Mouse (Mus musculus) spleen, adult 2 months (tissue): ENCODE measurements around the gene Olfr1451. TPM values are rescaled to one million over a fixed set of nuclear protein-coding genes. Genes with fewer than 3 reads are reported as not detected.
"Not testable (repeated sequence)": the region's sequence is repeated elsewhere in the genome, so short reads cannot be mapped to it uniquely, and the experiment has no call there.

Experiments
- DNase-seq, 2 experiments: peaks; one replicate each; pipeline versions ENCODE4 v3.0.0 to v3.0.0-alpha.2; 2012 to 2021; ENCODE audit warnings: low spot score in 2 of 2, low read depth in 1 of 2
- H3K27ac ChIP-seq: fragments of 200-500 bp; 2 replicates; pipeline ENCODE4 v1.5.1; 2012; ENCODE audit warnings: low read length, inconsistent platforms; ENCODE audit not compliant: insufficient read depth
- H3K27me3 ChIP-seq: fragments of 200-500 bp; 2 replicates; pipeline ENCODE4 v1.6.1; 2012; ENCODE audit warnings: mild to moderate bottlenecking, moderate library complexity, low read length, inconsistent platforms; ENCODE audit not compliant: control insufficient read depth, insufficient read depth
- H3K36me3 ChIP-seq: fragments of 200-500 bp; 2 replicates; pipeline ENCODE4 v1.6.1; 2012; ENCODE audit warnings: mild to moderate bottlenecking, low read length, inconsistent platforms; ENCODE audit not compliant: control insufficient read depth, insufficient read depth
- H3K4me1 ChIP-seq: fragments of 200-500 bp; 2 replicates; pipeline ENCODE4 v1.6.1; 2011; ENCODE audit warnings: inconsistent platforms; ENCODE audit not compliant: control insufficient read depth, insufficient read depth, insufficient read length
- H3K4me3 ChIP-seq: fragments of 200-500 bp; 2 replicates; pipeline ENCODE4 v1.5.1; 2011; ENCODE audit warnings: mild to moderate bottlenecking, inconsistent platforms; ENCODE audit not compliant: insufficient read depth, insufficient read length; ENCODE audit errors: extremely low read depth
- CTCF ChIP-seq: fragments of 200-500 bp; IDR thresholded peaks from 2 replicates; pipeline ENCODE4 v1.5.1; 2011; ENCODE audit warnings: mild to moderate bottlenecking, inconsistent platforms; ENCODE audit not compliant: insufficient read depth, insufficient read length, insufficient replicate concordance; ENCODE audit errors: extremely low read depth
- POLR2A ChIP-seq: fragments of 200-500 bp; IDR thresholded peaks from 2 replicates; pipeline ENCODE4 v1.6.1; 2011; ENCODE audit warnings: low read depth, low read length, inconsistent platforms
- WGBS: fragments of 180-500 bp; shearing (Covaris S2); methylation state at CpG from one replicate; pipeline ENCODE4 v1.1.7; 2018; 5-methylcytosine and 5-hydroxymethylcytosine counted together
- polyA plus RNA-seq: library from polyadenylated mRNA; depleted of rRNA; stranded (reverse); fragments of >200 nt; gene quantifications from 2 replicates; pipeline ENCODE4 v1.2.3, GENCODE M21; 2012; rRNA removed

The Olfr1451 gene
- not detected in 2 replicates for polyA plus RNA-seq

DNA sequence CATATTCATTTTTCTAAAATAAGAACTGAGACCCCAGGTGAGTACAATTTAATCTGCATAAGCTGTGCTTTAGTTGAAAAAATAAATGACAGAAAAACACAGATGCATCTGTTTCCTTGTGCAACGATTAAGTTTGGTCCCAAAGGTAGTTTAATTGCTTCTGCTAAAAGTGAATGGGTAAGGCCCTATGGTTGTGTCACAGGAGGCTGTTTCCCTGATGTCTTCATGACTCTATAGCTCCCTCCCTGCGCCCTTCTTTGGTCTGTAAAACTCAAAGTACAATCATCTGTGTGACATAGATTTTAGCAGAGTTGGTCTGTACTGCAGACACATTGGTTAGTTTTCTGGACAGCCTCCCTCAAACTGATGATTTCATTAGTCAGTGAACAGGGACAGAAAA lies at the start of gene Olfr1451:
TSS of gene Olfr1451 (plus strand) at position 301 of the 400 bp plus-strand sequence.
- H3K27me3 ChIP-seq: no peaks in the 10 kb centered on the region
- no peak within 1 kb of the TSS for H3K4me3 ChIP-seq
- no peaks in the 10 kb centered on the region for H3K4me1 ChIP-seq
- H3K36me3 ChIP-seq: no peaks in the 10 kb centered on the region
- no peak within 1 kb of the TSS for H3K27ac ChIP-seq
- TF ChIP-seq POLR2A: no peak
- TF ChIP-seq CTCF: no peak
- WGBS: 74% methylated on average over 2 of the region's 2 CpGs
- DNase-seq: no peak

- Histone ChIP-seq H3K36me3 (no peaks in the 10 kb centered on the region), H3K4me1 (no peaks in the 10 kb centered on the region), H3K4me3 (no peak within 1 kb of the TSS), H3K27ac (no peak within 1 kb of the TSS), H3K27me3 (no peaks in the 10 kb centered on the region)
- DNase-seq: no peak
- 88% methylated on average over 1 of the region's 1 CpGs for WGBS
- TF ChIP-seq CTCF (no peak), POLR2A (no peak)
These were observed 44.9 kb upstream of the Olfr1451 start, which contains the start of gene Olfr1450 for GRCm38 (mm10) chr19:12949958-12950357. Olfr1450 (plus strand) TSS chr19:12950258.

DNA sequence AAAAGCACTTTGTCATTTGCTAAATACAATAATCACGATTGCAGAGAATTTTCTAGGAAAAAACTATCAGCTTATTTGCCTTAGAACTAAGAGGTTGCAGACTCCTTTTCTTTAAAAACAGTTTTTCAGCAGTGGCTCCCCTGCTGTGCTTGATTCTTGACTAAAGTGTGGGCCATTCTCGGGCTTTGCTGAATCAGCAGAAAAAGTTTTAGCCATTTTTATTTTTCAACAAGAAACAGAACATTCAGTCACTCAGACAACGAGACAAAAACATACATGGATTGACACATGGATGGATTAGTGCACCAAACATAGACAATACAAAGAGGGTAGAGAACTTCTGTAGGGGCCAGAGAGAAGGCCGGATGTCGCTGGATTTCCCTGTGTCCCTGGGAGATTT lies 24.7 kb upstream of the Olfr1451 start:
- WGBS: 84% methylated on average over 5 of the region's 5 CpGs
- not testable (repeated sequence) for H3K36me3 ChIP-seq

DNA sequence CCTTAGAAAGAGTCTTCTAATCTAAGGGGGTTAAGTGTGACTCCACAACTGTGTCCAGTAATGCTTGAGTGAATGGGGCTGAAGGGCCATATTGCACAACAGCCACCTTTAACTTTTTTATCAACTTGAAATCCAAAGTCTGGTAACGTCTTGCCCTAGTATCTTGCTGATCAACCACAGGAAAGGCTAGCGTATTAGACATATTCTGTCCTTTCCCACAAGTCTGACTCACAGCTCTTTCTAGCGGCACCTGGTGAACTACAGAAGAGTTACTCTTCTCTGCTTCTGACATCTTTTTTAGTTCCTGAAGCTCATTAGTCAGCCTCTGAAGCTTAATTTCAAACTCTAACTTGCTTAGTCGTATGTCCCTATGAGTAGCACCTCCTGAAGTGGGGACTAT lies 2.5 kb upstream of the Olfr1451 start:
- H3K4me3 ChIP-seq, H3K36me3 ChIP-seq, DNase-seq, H3K27me3 ChIP-seq, H3K27ac ChIP-seq, H3K4me1 ChIP-seq: not testable (repeated sequence)
- 95% methylated on average over 4 of the region's 4 CpGs for WGBS

More for the DNA sequence above, 24.7 kb upstream of the Olfr1451 start:
- H3K4me3 ChIP-seq, H3K4me1 ChIP-seq, DNase-seq, H3K27ac ChIP-seq, H3K27me3 ChIP-seq: not testable (repeated sequence)

- WGBS: 44% methylated on average over 1 of the region's 1 CpGs
These were observed 33.4 kb downstream of the Olfr1451 start, which contains the start of gene Olfr1453 for GRCm38 (mm10) chr19:13028227-13028626. Olfr1453 (minus strand) TSS chr19:13028327.

More at GRCm38 (mm10) chr19:13028227-13028626, 33.4 kb downstream of the Olfr1451 start, which contains the start of gene Olfr1453:
- H3K4me1 ChIP-seq: no peaks in the 10 kb centered on the region
- TF ChIP-seq CTCF: no peak
- no peak for TF ChIP-seq POLR2A
- H3K36me3 ChIP-seq: no peaks in the 10 kb centered on the region
- DNase-seq: no peak
- H3K27ac ChIP-seq: no peak within 1 kb of the TSS
- no peak within 1 kb of the TSS for H3K4me3 ChIP-seq
- H3K27me3 ChIP-seq: no peaks in the 10 kb centered on the region

Other genes with a start within 250 kb of the Olfr1451 start
- gene Cntf, start 229.4 kb upstream of the Olfr1451 start, polyA plus RNA-seq: 0.40 and 0.82 TPM in 2 replicates
- 7.2 and 7.5 TPM in 2 replicates for gene Zfp91, start 198.9 kb upstream of the Olfr1451 start, polyA plus RNA-seq
- 25.1 and 29.6 TPM in 2 replicates for gene Lpxn, start 198.8 kb upstream of the Olfr1451 start, polyA plus RNA-seq
- 0.18 TPM in 1 of 2 replicates, not detected in the other for gene Gm5244, start 148.3 kb upstream of the Olfr1451 start, polyA plus RNA-seq
- gene Olfr1444, start 137.7 kb upstream of the Olfr1451 start, polyA plus RNA-seq: 0.16 and 0.20 TPM in 2 replicates
- gene Olfr1445, start 111.2 kb upstream of the Olfr1451 start, polyA plus RNA-seq: not detected in 2 replicates
- not detected in 2 replicates for gene Olfr1446, start 101.5 kb upstream of the Olfr1451 start, polyA plus RNA-seq
- not detected in 2 replicates for gene Olfr1447, start 91.3 kb upstream of the Olfr1451 start, polyA plus RNA-seq
- gene Olfr1448, start 70.6 kb upstream of the Olfr1451 start, polyA plus RNA-seq: not detected in 2 replicates
- not detected in 2 replicates for gene Olfr1449, start 64.2 kb upstream of the Olfr1451 start, polyA plus RNA-seq
- gene Olfr1450, start 44.8 kb upstream of the Olfr1451 start, polyA plus RNA-seq: not detected in 2 replicates
- gene Olfr1453, start 33.3 kb downstream of the Olfr1451 start, polyA plus RNA-seq: not detected in 2 replicates
- not detected in 2 replicates for gene Olfr1454, start 65.6 kb downstream of the Olfr1451 start, polyA plus RNA-seq
- not detected in 2 replicates for gene Olfr1457, start 102.9 kb downstream of the Olfr1451 start, polyA plus RNA-seq
- gene Olfr1458, start 111.8 kb downstream of the Olfr1451 start, polyA plus RNA-seq: not detected in 2 replicates
- gene Olfr1459, start 154.5 kb downstream of the Olfr1451 start, polyA plus RNA-seq: not detected in 2 replicates
- not detected in 2 replicates for gene Olfr1461, start 168.0 kb downstream of the Olfr1451 start, polyA plus RNA-seq
- gene Olfr1462, start 190.7 kb downstream of the Olfr1451 start, polyA plus RNA-seq: not detected in 2 replicates
- not detected in 2 replicates for gene Olfr1463, start 236.3 kb downstream of the Olfr1451 start, polyA plus RNA-seq